Mouse (Mus musculus) cortical plate, adult 2 months (tissue): ENCODE data around the gene Dixdc1. TPM values are rescaled to one million over a fixed set of nuclear protein-coding genes. Genes with fewer than 3 reads are reported as not detected.

ENCODE experiments used
- H3K27ac ChIP-seq: fragments of 200-500 bp; 2 replicates; pipeline ENCODE4 v1.5.1; 2012; ENCODE audit warnings: low read length, control low read depth, inconsistent platforms; ENCODE audit not compliant: insufficient read depth
- H3K4me1 ChIP-seq: fragments of 200-500 bp; 2 replicates; pipeline ENCODE4 v1.6.1; 2011; ENCODE audit warnings: low read length; ENCODE audit not compliant: control insufficient read depth, insufficient read depth
- H3K4me3 ChIP-seq: fragments of 200-500 bp; 2 replicates; pipeline ENCODE4 v1.5.1; 2011; ENCODE audit warnings: mild to moderate bottlenecking, low read length, control low read depth; ENCODE audit not compliant: insufficient read depth
- CTCF ChIP-seq: fragments of 200-500 bp; IDR thresholded peaks from 2 replicates; pipeline ENCODE4 v1.5.1; 2011; ENCODE audit warnings: mild to moderate bottlenecking, control low read depth, low read length; ENCODE audit not compliant: insufficient read depth; ENCODE audit errors: extremely low read depth
- POLR2A ChIP-seq: fragments of 200-500 bp; IDR thresholded peaks from 2 replicates; pipeline ENCODE4 v1.6.1; 2011; ENCODE audit warnings: mild to moderate bottlenecking, low read length, control low read depth; ENCODE audit not compliant: insufficient read depth; ENCODE audit errors: extremely low read depth
- polyA plus RNA-seq: library from polyadenylated mRNA; depleted of rRNA; stranded (reverse); fragments of >200 nt; gene quantifications from 2 replicates; pipeline ENCODE4 v1.2.3, GENCODE M21; 2012; rRNA removed

The Dixdc1 gene
- polyA plus RNA-seq = 47.0 and 47.2 TPM in 2 replicates

GRCm38 (mm10) chr9:50738914-50739870 is at the start of gene Dixdc1:
Dixdc1 (minus strand) TSS chr9:50739517.
- Histone ChIP-seq H3K4me1 (no peaks in the 10 kb centered on the region; the same call in 1 of the 2 replicates), H3K4me3 (peak within 1 kb of the TSS; percentile 25), H3K27ac (no peak within 1 kb of the TSS)
- TF ChIP-seq POLR2A (no peak), CTCF (no peak)

- H3K4me3 ChIP-seq = no peak overlapping the region
- H3K27ac ChIP-seq = no peak overlapping the region
- TF ChIP-seq CTCF (peak; percentile 40; the same call in 1 of the 2 replicates), POLR2A (no peak)
- H3K4me1 ChIP-seq = no peaks in the 10 kb centered on the region
These were observed 42.8 kb upstream of the Dixdc1 start for GRCm38 (mm10) chr9:50782155-50782554.

- Histone ChIP-seq H3K4me3 (peak overlapping the region; percentile 64), H3K4me1 (peaks cover 3% of the 10 kb centered on the region; the same call in 1 of the 2 replicates), H3K27ac (no peak overlapping the region)
- TF ChIP-seq POLR2A (no peak), CTCF (no peak)
These were observed 36.9 kb upstream of the Dixdc1 start for GRCm38 (mm10) chr9:50776162-50776760.

GRCm38 (mm10) chr9:50775662-50776126 is 36.4 kb upstream of the Dixdc1 start:
- Histone ChIP-seq H3K27ac (no peak overlapping the region), H3K4me3 (peak overlapping the region; percentile 64), H3K4me1 (peaks cover 3% of the 10 kb centered on the region; the same call in 1 of the 2 replicates)
- no peak for TF ChIP-seq CTCF

GRCm38 (mm10) chr9:50774991-50775612 is 35.8 kb upstream of the Dixdc1 start, which contains the start of the genes Alg9 and 1110032A03Rik:
Alg9 (plus strand) TSS chr9:50775019.
1110032A03Rik (minus strand) TSS chr9:50775520.
- TF ChIP-seq CTCF (no peak), POLR2A (peak; percentile 67)
- 0 out of 2 replicates have a peak within 1 kb of the TSS, but pooled peaks have one; percentile 51 for H3K27ac ChIP-seq
- peaks cover 3% of the 10 kb centered on the region; the same call in 1 of the 2 replicates for H3K4me1 ChIP-seq
- peak within 1 kb of the TSS; percentile 64 for H3K4me3 ChIP-seq

GRCm38 (mm10) chr9:50774026-50774462 is 34.7 kb upstream of the Dixdc1 start:
- peak overlapping the region; percentile 64; the same call in 1 of the 2 replicates for H3K4me3 ChIP-seq
- no peak overlapping the region for H3K27ac ChIP-seq
- TF ChIP-seq POLR2A (no peak), CTCF (no peak)
- H3K4me1 ChIP-seq = peaks cover 3% of the 10 kb centered on the region; the same call in 1 of the 2 replicates

- no peak overlapping the region for H3K27ac ChIP-seq
- no peak overlapping the region for H3K4me3 ChIP-seq
- TF ChIP-seq POLR2A = no peak
- no peak for TF ChIP-seq CTCF
- H3K4me1 ChIP-seq = peaks cover 3% of the 10 kb centered on the region; the same call in 1 of the 2 replicates
These were observed 30.7 kb upstream of the Dixdc1 start for GRCm38 (mm10) chr9:50770011-50770410.

GRCm38 (mm10) chr9:50768107-50769002 is 29.0 kb upstream of the Dixdc1 start, which contains the start of gene Fdxacb1:
Fdxacb1 (plus strand) TSS chr9:50768236.
- TF ChIP-seq POLR2A (peak; percentile 73), CTCF (peak; percentile 39)
- Histone ChIP-seq H3K27ac (peak within 1 kb of the TSS; percentile 56), H3K4me1 (no peaks in the 10 kb centered on the region), H3K4me3 (peak within 1 kb of the TSS; percentile 83)
